In the genomic region with DNA sequence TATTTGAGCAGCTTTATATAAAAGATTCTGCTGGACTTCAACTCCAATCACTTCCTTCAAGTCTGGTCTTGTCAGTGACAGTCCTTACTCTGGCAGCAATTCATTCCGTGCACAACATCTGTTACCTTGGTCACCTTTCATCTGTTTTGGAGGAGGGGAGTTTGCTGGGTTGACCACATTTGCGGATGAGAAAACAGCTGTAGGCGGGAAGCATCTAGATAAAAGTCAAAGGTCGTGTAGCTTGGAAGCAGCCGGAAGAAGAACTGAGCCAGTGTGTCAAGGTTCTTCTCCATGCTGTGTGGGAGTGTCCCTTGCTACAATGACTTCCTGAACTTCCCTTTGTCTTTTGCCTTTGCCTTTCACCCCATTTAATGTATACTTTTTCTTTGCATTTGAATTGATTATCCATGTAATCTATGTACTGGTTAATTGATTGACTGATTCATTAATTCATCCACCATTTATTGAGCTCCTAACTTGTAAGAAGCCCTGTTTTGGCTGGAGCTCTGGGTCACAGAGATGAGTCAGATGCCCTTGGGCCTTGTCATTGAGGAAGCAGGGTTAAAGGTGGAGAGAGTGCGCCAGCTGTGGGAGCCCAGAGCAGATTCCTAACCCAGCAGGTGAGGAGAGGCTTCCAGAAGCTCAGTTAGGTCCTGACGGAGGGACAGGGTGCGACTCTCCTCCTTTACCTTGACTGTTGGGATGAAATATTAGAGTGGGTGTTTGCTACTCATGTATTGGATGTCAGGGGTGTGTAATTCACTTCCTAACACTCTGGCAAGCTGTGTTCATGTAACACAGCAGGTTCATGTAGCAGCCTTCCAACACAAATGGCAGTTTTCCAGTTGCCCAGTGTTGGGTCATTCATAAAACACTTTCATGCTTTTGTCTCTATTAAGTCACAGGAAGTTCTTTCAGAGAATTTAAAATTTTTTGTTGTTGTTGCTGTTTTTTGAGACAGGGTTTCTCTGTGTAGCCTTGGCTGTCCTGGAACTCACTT, we compare ENCODE assay signal across 10 mouse cellular contexts. TPM values are rescaled to one million over a fixed set of nuclear protein-coding genes. Genes with fewer than 3 reads are reported as not detected.
DNase-seq lines count a peak whose midpoint lies in the region; ATAC-seq and TF ChIP-seq lines count a peak whose summit lies in the region.
"Had no signal": no experiment of that assay in that cellular context is flagged by ENCODE, and none has a peak within 500 bp of the region (broad histone marks: within the 10 kb centered on the region; RNA-seq: fewer than 3 reads in every experiment).

No protein-coding gene starts in this region.

- no peaks in the 10 kb centered on the region for H3K36me3 ChIP-seq in kidney, postnatal 0 days (ENCODE audit: insufficient read depth, low read length)
- H3K36me3 ChIP-seq in ES-Bruce4 (ENCODE audit: control insufficient read depth, insufficient read depth, low read length, poor library complexity, severe bottlenecking): no peaks in the 10 kb centered on the region
- no peaks in the 10 kb centered on the region for H3K36me3 ChIP-seq in midbrain, embryonic 16.5 days (ENCODE audit: control insufficient read depth, insufficient read depth, low read length)

- DNase-seq in kidney, postnatal 0 days (ENCODE audit: low spot score): peak; percentile 58
- DNase-seq in kidney, postnatal 4 days: no peak
- peak; percentile 19 for DNase-seq in adrenal gland, postnatal 25 days
- DNase-seq in thymus, postnatal 0 days (ENCODE audit: low spot score): peak; percentile 79
- no peak for DNase-seq in ovary, adult 18-20 months (ENCODE audit: low spot score)
- no peak for DNase-seq in cerebellum, adult 2 months
- DNase-seq: forebrain, postnatal 0 days had no signal

- ATAC-seq in kidney, postnatal 0 days (replicated peaks; ENCODE audit: low FRiP score, low read depth): no peak
- ATAC-seq in midbrain, embryonic 16.5 days: no peak
- ATAC-seq: forebrain, postnatal 0 days had no signal

- no peak overlapping the region for H3K27ac ChIP-seq in kidney, postnatal 0 days
- peak overlapping the region; percentile 84 for H3K27ac ChIP-seq in ES-Bruce4 (ENCODE audit: insufficient read depth, low read length)
- no peak overlapping the region for H3K27ac ChIP-seq in cerebellum, adult 2 months (ENCODE audit: insufficient read depth, low read length)
- H3K27ac ChIP-seq in midbrain, embryonic 16.5 days (ENCODE audit: low read length): no peak overlapping the region

- no peaks in the 10 kb centered on the region for H3K9me3 ChIP-seq in kidney, postnatal 0 days (replicated peaks; ENCODE audit: low read length)
- no peaks in the 10 kb centered on the region for H3K9me3 ChIP-seq in ES-Bruce4 (replicated peaks; ENCODE audit: control insufficient read depth, insufficient read depth, low read length, poor library complexity, severe bottlenecking)
- H3K9me3 ChIP-seq in midbrain, embryonic 16.5 days (replicated peaks; ENCODE audit: control insufficient read depth, low read length, poor library complexity, severe bottlenecking): no peaks in the 10 kb centered on the region

- 32% methylated on average over 8 of the region's 8 CpGs for WGBS in kidney, postnatal 0 days
- WGBS in cerebellum, adult 2 months: 56% methylated on average over 8 of the region's 8 CpGs
- WGBS in midbrain, embryonic 16.5 days: 59% methylated on average over 8 of the region's 8 CpGs

- no peak overlapping the region for H3K9ac ChIP-seq in kidney, postnatal 0 days (ENCODE audit: low read depth, low read length)
- no peak overlapping the region for H3K9ac ChIP-seq in ES-Bruce4 (ENCODE audit: low read depth, poor library complexity, severe bottlenecking)
- no peak overlapping the region for H3K9ac ChIP-seq in midbrain, embryonic 16.5 days (ENCODE audit: low read depth, low read length)
- H3K9ac ChIP-seq: forebrain, postnatal 0 days had no signal

- H3K4me1 ChIP-seq in kidney, postnatal 0 days (replicated peaks; ENCODE audit: insufficient read depth, low read length): 0 out of 2 replicates have a peak, but pooled peaks cover 5% of the 10 kb centered on the region
- H3K4me1 ChIP-seq in ES-Bruce4 (ENCODE audit: control insufficient read depth, insufficient read depth, low read length): peaks cover 5% of the 10 kb centered on the region
- no peaks in the 10 kb centered on the region for H3K4me1 ChIP-seq in cerebellum, adult 2 months (ENCODE audit: control insufficient read depth, insufficient read depth, low read length)
- H3K4me1 ChIP-seq in midbrain, embryonic 16.5 days (ENCODE audit: control insufficient read depth, insufficient read depth, low read length): no peaks in the 10 kb centered on the region

- no peak overlapping the region for H3K4me2 ChIP-seq in kidney, postnatal 0 days (ENCODE audit: low read length)
- H3K4me2 ChIP-seq in midbrain, embryonic 16.5 days (ENCODE audit: low read length): no peak overlapping the region

- H3K27me3 ChIP-seq in kidney, postnatal 0 days (ENCODE audit: insufficient read depth, low read length): no peaks in the 10 kb centered on the region
- H3K27me3 ChIP-seq in ES-Bruce4 (ENCODE audit: control insufficient read depth, insufficient read depth, low read length, poor library complexity, severe bottlenecking): no peaks in the 10 kb centered on the region
- H3K27me3 ChIP-seq in cerebellum, adult 2 months (ENCODE audit: control insufficient read depth, insufficient read depth, low read length): no peaks in the 10 kb centered on the region
- no peaks in the 10 kb centered on the region for H3K27me3 ChIP-seq in midbrain, embryonic 16.5 days (ENCODE audit: control insufficient read depth, insufficient read depth, low read depth, low read length)

- no peak for TF ChIP-seq POLR2A in ES-Bruce4 (IDR thresholded peaks at IDR 0.05; ENCODE audit: insufficient read depth, low read length)
- TF ChIP-seq POLR2A in cerebellum, adult 2 months (IDR thresholded peaks at IDR 0.05; ENCODE audit: borderline replicate concordance, insufficient read depth, low read length): no peak

- TF ChIP-seq EP300 in ES-Bruce4 (IDR thresholded peaks at IDR 0.05; ENCODE audit: insufficient read depth, low read depth, low read length): peak; percentile 63; the same call in 1 of the 2 replicates

- no peak overlapping the region for H3K4me3 ChIP-seq in kidney, postnatal 0 days (replicated peaks; ENCODE audit: low read depth, low read length)
- H3K4me3 ChIP-seq in ES-Bruce4 (ENCODE audit: low read depth, low read length): no peak overlapping the region
- no peak overlapping the region for H3K4me3 ChIP-seq in cerebellum, adult 2 months (replicated peaks; ENCODE audit: insufficient read depth, low read depth, low read length)
- H3K4me3 ChIP-seq in midbrain, embryonic 16.5 days (ENCODE audit: low read depth, low read length): no peak overlapping the region
- H3K4me3 ChIP-seq: myocyte had no signal

- no peak for TF ChIP-seq CTCF in kidney, postnatal 0 days (IDR thresholded peaks at IDR 0.05; ENCODE audit: low read depth)
- TF ChIP-seq CTCF in ES-Bruce4 (IDR thresholded peaks at IDR 0.05; ENCODE audit: low read depth, low read length): no peak
- TF ChIP-seq CTCF in cerebellum, adult 2 months (IDR thresholded peaks at IDR 0.05; ENCODE audit: borderline replicate concordance, insufficient read depth, low read depth, low read length): no peak

RNA-seq across cellular contexts. Expression of a gene that starts 6.4 kb away (rescaled TPM):
- 29.1 and 29.7 TPM in 2 replicates for polyA plus RNA-seq in kidney, postnatal 0 days (2015; fragmentation: Nextera tagmentation; extraction: Ambion mirVana)
- 27.4 and 35.5 TPM in 2 replicates for polyA plus RNA-seq in ES-Bruce4 (2011; ENCODE audit: insufficient read depth, insufficient read length, low read depth, missing spikeins)
- 53.3 and 64.6 TPM in 2 replicates for total RNA-seq in adrenal gland, postnatal 25 days (2021)
- polyA plus RNA-seq in thymus, postnatal 0 days (2015; fragmentation: Nextera tagmentation; extraction: Ambion mirVana): 17.2 and 19.2 TPM in 2 replicates
- polyA plus RNA-seq in cerebellum, adult 2 months (2012; rRNA removed): 127 and 144 TPM in 2 replicates
- polyA plus RNA-seq in midbrain, embryonic 16.5 days (2015; fragmentation: Nextera tagmentation; extraction: Ambion mirVana): 100 and 104 TPM in 2 replicates

RNA-seq across cellular contexts. Expression of a gene that starts 37.9 kb away (rescaled TPM):
- 4.6 and 5.1 TPM in 2 replicates for polyA plus RNA-seq in kidney, postnatal 0 days (2015; fragmentation: Nextera tagmentation; extraction: Ambion mirVana)
- polyA plus RNA-seq in ES-Bruce4 (2011; ENCODE audit: insufficient read depth, insufficient read length, low read depth, missing spikeins): 3.9 and 4.0 TPM in 2 replicates
- 2.1 and 3.3 TPM in 2 replicates for total RNA-seq in adrenal gland, postnatal 25 days (2021)
- 5.8 and 7.1 TPM in 2 replicates for polyA plus RNA-seq in thymus, postnatal 0 days (2015; fragmentation: Nextera tagmentation; extraction: Ambion mirVana)
- 868 and 1,066 TPM in 2 replicates for polyA plus RNA-seq in cerebellum, adult 2 months (2012; rRNA removed)
- polyA plus RNA-seq in midbrain, embryonic 16.5 days (2015; fragmentation: Nextera tagmentation; extraction: Ambion mirVana): 9.7 and 17.4 TPM in 2 replicates

Comparison
In these comparisons a context has a peak if more than half of its experiments do, and no peak if none do; other contexts are left out.
1. DNase-seq: peak in kidney, postnatal 0 days (single experiment), adrenal gland, postnatal 25 days (single experiment) and thymus, postnatal 0 days (single experiment); none in kidney, postnatal 4 days (0 of 2), ovary, adult 18-20 months (single experiment) and cerebellum, adult 2 months (0 of 2).
2. RNA of a gene that starts 37.9 kb away (polyA plus RNA-seq): 868 to 1,066 TPM in cerebellum, adult 2 months; 9.7 to 17.4 TPM in midbrain, embryonic 16.5 days, 5.8 to 7.1 TPM in thymus, postnatal 0 days, 4.6 to 5.1 TPM in kidney, postnatal 0 days and 3.9 to 4.0 TPM in ES-Bruce4; every median in the first group is over 10 times any median in the second.